In genomic region chr16:34125595-34125994, GRCm38 (mm10) we compare ENCODE assay signal across 9 mouse cellular contexts.
DNase-seq lines count a peak whose midpoint lies in the region; ATAC-seq and TF ChIP-seq lines count a peak whose summit lies in the region.
"Had no signal": no experiment of that assay in that cellular context is flagged by ENCODE, and none has a peak within 500 bp of the region (broad histone marks: within the 10 kb centered on the region; RNA-seq: fewer than 3 reads in every experiment).

No protein-coding gene starts in this region.

- DNase-seq in 3134 (ENCODE audit: extremely low read depth, insufficient read length, low spot score), result peak; percentile 42
- peak; percentile 62 to 63 for DNase-seq in adrenal gland, adult 18-20 months (ENCODE audit: low spot score in 2 of 2)
- peak; percentile 81 for DNase-seq in embryo, embryonic 11 days
- peak; percentile 40 to 71 for DNase-seq in gastrocnemius, postnatal 4 days (ENCODE audit: low spot score in 2 of 2)
- DNase-seq in kidney, adult 8-10 months, result peak; percentile 46 to 79
- peak; percentile 81 for DNase-seq in limb, embryonic 11.5 days (ENCODE audit: low spot score)
- peak; percentile 90 for DNase-seq in midbrain, postnatal 0 days (ENCODE audit: low spot score)
- peak; percentile 67 for DNase-seq in splenic B cell, adult 2 months (ENCODE audit: low read depth, low spot score)

- no peak overlapping the region for H3K27ac ChIP-seq in limb, embryonic 11.5 days (replicated peaks; ENCODE audit: low read depth, low read length)
- H3K27ac ChIP-seq in midbrain, postnatal 0 days (ENCODE audit: low read depth, low read length), result no peak overlapping the region
- H3K27ac ChIP-seq: stomach, embryonic 15.5 days had no signal

- peak; percentile 72 for ATAC-seq in limb, embryonic 11.5 days (ENCODE audit: insufficient number of reproducible peaks, low FRiP score, low TSS enrichment, low read depth)
- peak; percentile 44; the same call in 1 of the 2 replicates for ATAC-seq in midbrain, postnatal 0 days (ENCODE audit: low FRiP score)

- peaks cover 4% of the 10 kb centered on the region; the same call in 1 of the 2 replicates for H3K4me1 ChIP-seq in limb, embryonic 11.5 days (ENCODE audit: control insufficient read depth, insufficient read depth, low read length)
- no peaks in the 10 kb centered on the region for H3K4me1 ChIP-seq in midbrain, postnatal 0 days (ENCODE audit: insufficient read depth, low read length)
- H3K4me1 ChIP-seq: stomach, embryonic 15.5 days had no signal

- 2% methylated on average over 2 of the region's 2 CpGs for WGBS in limb, embryonic 11.5 days
- WGBS in midbrain, postnatal 0 days, result 6% methylated on average over 2 of the region's 2 CpGs

- H3K4me3 ChIP-seq in limb, embryonic 11.5 days (ENCODE audit: low read depth, low read length), result no peak overlapping the region
- no peak overlapping the region for H3K4me3 ChIP-seq in midbrain, postnatal 0 days (ENCODE audit: low read depth, low read length)
- H3K4me3 ChIP-seq: stomach, embryonic 15.5 days had no signal

- no peak overlapping the region for H3K9ac ChIP-seq in limb, embryonic 11.5 days (ENCODE audit: low read length)
- no peak overlapping the region for H3K9ac ChIP-seq in midbrain, postnatal 0 days (replicated peaks; ENCODE audit: low read length, poor library complexity, severe bottlenecking)
- H3K9ac ChIP-seq: stomach, embryonic 15.5 days had no signal

- peak; percentile 86 for TF ChIP-seq CTCF in midbrain, postnatal 0 days (IDR thresholded peaks at IDR 0.05)

- H3K4me2 ChIP-seq in limb, embryonic 11.5 days (ENCODE audit: low read depth, severe bottlenecking), result no peak overlapping the region
- H3K4me2 ChIP-seq in midbrain, postnatal 0 days (ENCODE audit: low read depth, low read length, poor library complexity, severe bottlenecking), result no peak overlapping the region
- H3K4me2 ChIP-seq: stomach, embryonic 15.5 days had no signal

- no peaks in the 10 kb centered on the region for H3K27me3 ChIP-seq in limb, embryonic 11.5 days (ENCODE audit: control insufficient read depth, insufficient read depth, low read length)
- H3K27me3 ChIP-seq in midbrain, postnatal 0 days (ENCODE audit: insufficient read depth, low read length), result no peaks in the 10 kb centered on the region
- H3K27me3 ChIP-seq in splenic B cell, adult 2 months (ENCODE audit: control insufficient read depth, insufficient read depth, low read length, poor library complexity, severe bottlenecking), result no peaks in the 10 kb centered on the region
- H3K27me3 ChIP-seq: stomach, embryonic 15.5 days had no signal

- no peaks in the 10 kb centered on the region for H3K9me3 ChIP-seq in limb, embryonic 11.5 days (ENCODE audit: control insufficient read depth, low read length)
- H3K9me3 ChIP-seq in midbrain, postnatal 0 days (ENCODE audit: low read length), result no peaks in the 10 kb centered on the region
- H3K9me3 ChIP-seq: stomach, embryonic 15.5 days had no signal

- no peaks in the 10 kb centered on the region for H3K36me3 ChIP-seq in limb, embryonic 11.5 days (ENCODE audit: control insufficient read depth, insufficient read depth, low read length)
- H3K36me3 ChIP-seq in midbrain, postnatal 0 days (ENCODE audit: insufficient read depth, low read length), result no peaks in the 10 kb centered on the region
- H3K36me3 ChIP-seq in splenic B cell, adult 2 months (ENCODE audit: control insufficient read depth, insufficient read depth, low read length, poor library complexity, severe bottlenecking), result no peaks in the 10 kb centered on the region
- H3K36me3 ChIP-seq: stomach, embryonic 15.5 days had no signal
